In genomic region chr17:35050126-35050750, GRCm38 (mm10) we compare ENCODE assay signal across 8 mouse cellular contexts. TPM values are rescaled to one million over a fixed set of nuclear protein-coding genes. Genes with fewer than 3 reads are reported as not detected.
DNase-seq lines count a peak whose midpoint lies in the region; ATAC-seq and TF ChIP-seq lines count a peak whose summit lies in the region.

No protein-coding gene starts in this region.

- TF ChIP-seq CTCF in spleen, adult 2 months (IDR thresholded peaks at IDR 0.05; ENCODE audit: extremely low read depth, insufficient read depth, insufficient read length, insufficient replicate concordance): no peak

- no peaks in the 10 kb centered on the region for H3K27me3 ChIP-seq in heart, embryonic 16.5 days (ENCODE audit: control insufficient read depth, insufficient read depth, low read length)
- no peaks in the 10 kb centered on the region for H3K27me3 ChIP-seq in spleen, adult 2 months (ENCODE audit: control insufficient read depth, insufficient read depth, low read length)

- under 1% methylated on average over 27 of the region's 27 CpGs for WGBS in heart, embryonic 16.5 days
- WGBS in spleen, adult 2 months: under 1% methylated on average over 27 of the region's 27 CpGs

- ATAC-seq in erythroblast, adult 5-6 weeks (replicated peaks; ENCODE audit: low FRiP score, poor library complexity, severe bottlenecking): peak; percentile 54
- peak; percentile 8 for ATAC-seq in heart, embryonic 16.5 days (replicated peaks; ENCODE audit: extremely low read depth, insufficient read depth, low FRiP score)
- ATAC-seq in megakaryocyte progenitor cell, adult 5-6 weeks (replicated peaks; ENCODE audit: poor library complexity): peak; percentile 20
- ATAC-seq in inflammation-experienced regulatory T-cells, adult 6 months: no peak

- H3K9ac ChIP-seq in heart, embryonic 16.5 days (ENCODE audit: low read length): peak overlapping the region; percentile 89

- peak overlapping the region; percentile 98 for H3K27ac ChIP-seq in heart, embryonic 16.5 days (ENCODE audit: low read length)
- H3K27ac ChIP-seq in spleen, adult 2 months (ENCODE audit: insufficient read depth, low read length): peak overlapping the region; percentile 98

- no peaks in the 10 kb centered on the region for H3K9me3 ChIP-seq in heart, embryonic 16.5 days (replicated peaks; ENCODE audit: control insufficient read depth, low read length)

- H3K4me2 ChIP-seq in heart, embryonic 16.5 days (ENCODE audit: low read depth, low read length): peak overlapping the region; percentile 85

- TF ChIP-seq POLR2A in spleen, adult 2 months (IDR thresholded peaks at IDR 0.05; ENCODE audit: low read depth, low read length): peak; percentile 70

- H3K4me3 ChIP-seq in heart, embryonic 16.5 days (ENCODE audit: low read length): peak overlapping the region; percentile 88
- H3K4me3 ChIP-seq in spleen, adult 2 months (ENCODE audit: extremely low read depth, insufficient read depth, insufficient read length): peak overlapping the region; percentile 74

- peak; percentile 65 to 69 for DNase-seq in B cell, adult 2 months
- DNase-seq in adipocyte (ENCODE audit: low spot score): peak; percentile 61
- DNase-seq in kidney, postnatal 25 days: peak; percentile 84 to 91
- DNase-seq in spleen, adult 2 months (ENCODE audit: low read depth in 1 of 2, low spot score in 2 of 2): peak in 1 of 2 experiments; percentile 80

- H3K36me3 ChIP-seq in heart, embryonic 16.5 days (ENCODE audit: control insufficient read depth, insufficient read depth): peaks cover 25% of the 10 kb centered on the region
- H3K36me3 ChIP-seq in spleen, adult 2 months (ENCODE audit: control insufficient read depth, insufficient read depth, low read length): peaks cover 21% of the 10 kb centered on the region

- H3K4me1 ChIP-seq in heart, embryonic 16.5 days (ENCODE audit: control insufficient read depth, insufficient read depth, low read length): peaks cover 40% of the 10 kb centered on the region
- H3K4me1 ChIP-seq in spleen, adult 2 months (ENCODE audit: control insufficient read depth, insufficient read depth, insufficient read length): peaks cover 26% of the 10 kb centered on the region

RNA-seq across cellular contexts. Expression of gene Clic1, which starts 0.5 kb away (rescaled TPM):
- 74.6 and 85.9 TPM in 2 replicates for total RNA-seq in erythroblast, adult 5-6 weeks (2015; ENCODE audit: low replicate concordance)
- 66.9 and 68.8 TPM in 2 replicates for total RNA-seq in erythroblast, adult 5-6 weeks (2017; ENCODE audit: low replicate concordance)
- polyA plus RNA-seq in heart, embryonic 16.5 days (2015; fragmentation: Nextera tagmentation; extraction: Ambion mirVana): 349 and 372 TPM in 2 replicates
- 209 and 248 TPM in 2 replicates for total RNA-seq in megakaryocyte progenitor cell, adult 5-6 weeks (2015)
- 225 and 254 TPM in 2 replicates for total RNA-seq in megakaryocyte progenitor cell, adult 5-6 weeks (2017)
- polyA plus RNA-seq in spleen, adult 2 months (2012; rRNA removed): 123 and 134 TPM in 2 replicates
- 100 to 1,000 TPM; 487 to 766 (median 514) TPM for polyA plus RNA-seq in inflammation-experienced regulatory T-cells, adult 6 months (2017; shearing (Covaris generic))

RNA-seq across cellular contexts. Expression of gene Msh5, which starts 3.7 kb away (rescaled TPM):
- total RNA-seq in erythroblast, adult 5-6 weeks (2015; ENCODE audit: low replicate concordance): 0.38 and 1.5 TPM in 2 replicates
- total RNA-seq in erythroblast, adult 5-6 weeks (2017; ENCODE audit: low replicate concordance): 5.7 and 8.8 TPM in 2 replicates
- 3.5 and 3.7 TPM in 2 replicates for polyA plus RNA-seq in heart, embryonic 16.5 days (2015; fragmentation: Nextera tagmentation; extraction: Ambion mirVana)
- 4.2 and 5.7 TPM in 2 replicates for total RNA-seq in megakaryocyte progenitor cell, adult 5-6 weeks (2015)
- 2.4 and 3.5 TPM in 2 replicates for total RNA-seq in megakaryocyte progenitor cell, adult 5-6 weeks (2017)
- 8.6 and 9.5 TPM in 2 replicates for polyA plus RNA-seq in spleen, adult 2 months (2012; rRNA removed)
- 1 to 10 TPM; 1.3 to 1.4 (median 1.4) TPM for polyA plus RNA-seq in inflammation-experienced regulatory T-cells, adult 6 months (2017; shearing (Covaris generic))

RNA-seq across cellular contexts. Expression of gene Ddah2, which starts 8.6 kb away (rescaled TPM):
- total RNA-seq in erythroblast, adult 5-6 weeks (2015; ENCODE audit: low replicate concordance): 1.0 and 1.7 TPM in 2 replicates
- 2.2 TPM in 1 of 2 replicates, not detected in the other for total RNA-seq in erythroblast, adult 5-6 weeks (2017; ENCODE audit: low replicate concordance)
- polyA plus RNA-seq in heart, embryonic 16.5 days (2015; fragmentation: Nextera tagmentation; extraction: Ambion mirVana): 171 and 193 TPM in 2 replicates
- total RNA-seq in megakaryocyte progenitor cell, adult 5-6 weeks (2015): 1.8 and 2.6 TPM in 2 replicates
- total RNA-seq in megakaryocyte progenitor cell, adult 5-6 weeks (2017): 1.9 and 3.5 TPM in 2 replicates
- 18.4 and 18.9 TPM in 2 replicates for polyA plus RNA-seq in spleen, adult 2 months (2012; rRNA removed)
- 1 to 10 TPM in 2 of 3 experiments, under 1 TPM in 1; 0.91 to 3.0 (median 1.3) TPM for polyA plus RNA-seq in inflammation-experienced regulatory T-cells, adult 6 months (2017; shearing (Covaris generic))

RNA-seq across cellular contexts. Expression of gene Ly6g6c, which starts 14.9 kb away (rescaled TPM):
- total RNA-seq in erythroblast, adult 5-6 weeks (2015; ENCODE audit: low replicate concordance): not detected in 2 replicates
- not detected in 2 replicates for total RNA-seq in erythroblast, adult 5-6 weeks (2017; ENCODE audit: low replicate concordance)
- polyA plus RNA-seq in heart, embryonic 16.5 days (2015; fragmentation: Nextera tagmentation; extraction: Ambion mirVana): 0.17 TPM in 1 of 2 replicates, not detected in the other
- not detected in 2 replicates for total RNA-seq in megakaryocyte progenitor cell, adult 5-6 weeks (2015)
- not detected in 2 replicates for total RNA-seq in megakaryocyte progenitor cell, adult 5-6 weeks (2017)
- 0.47 and 0.59 TPM in 2 replicates for polyA plus RNA-seq in spleen, adult 2 months (2012; rRNA removed)
- polyA plus RNA-seq in inflammation-experienced regulatory T-cells, adult 6 months (2017; shearing (Covaris generic)): not detected

RNA-seq across cellular contexts. Expression of gene Mpig6b, which starts 15.7 kb away (rescaled TPM):
- 0.42 TPM in 1 of 2 replicates, not detected in the other for total RNA-seq in erythroblast, adult 5-6 weeks (2015; ENCODE audit: low replicate concordance)
- not detected in 2 replicates for total RNA-seq in erythroblast, adult 5-6 weeks (2017; ENCODE audit: low replicate concordance)
- 0.16 and 0.54 TPM in 2 replicates for polyA plus RNA-seq in heart, embryonic 16.5 days (2015; fragmentation: Nextera tagmentation; extraction: Ambion mirVana)
- total RNA-seq in megakaryocyte progenitor cell, adult 5-6 weeks (2015): not detected in 2 replicates
- total RNA-seq in megakaryocyte progenitor cell, adult 5-6 weeks (2017): not detected in 2 replicates
- 4.8 and 5.6 TPM in 2 replicates for polyA plus RNA-seq in spleen, adult 2 months (2012; rRNA removed)
- polyA plus RNA-seq in inflammation-experienced regulatory T-cells, adult 6 months (2017; shearing (Covaris generic)): not detected
